Mouse (Mus musculus) macrophage (primary cell): ENCODE data around the gene Actn1. TPM values are rescaled to one million over a fixed set of nuclear protein-coding genes. Genes with fewer than 3 reads are reported as not detected.
A peak's percentile ranks its signal among the peaks of the same experiment; 100 is the strongest.

Experiments
- H3K27ac ChIP-seq: fragments of 350-480 bp; formaldehyde crosslinking; 2 replicates; pipeline ENCODE4 v1.9.0; 2021
- H3K36me3 ChIP-seq: fragments of 350-480 bp; formaldehyde crosslinking; 2 replicates; pipeline ENCODE4 v1.9.0; 2021; ENCODE audit errors: inconsistent target
- H3K4me3 ChIP-seq: fragments of 350-480 bp; formaldehyde crosslinking; 2 replicates; pipeline ENCODE4 v1.9.0; 2021; ENCODE audit errors: inconsistent target
- H3K79me2 ChIP-seq: fragments of 350-480 bp; formaldehyde crosslinking; 2 replicates; pipeline ENCODE4 v1.9.0; 2021; ENCODE audit errors: inconsistent target
- whole genome bisulfite sequencing: methylation state at CpG from one replicate; pipeline ENCODE4 v1.1.7; 2026; ENCODE audit warnings: inconsistent platforms; ENCODE audit not compliant: missing documents; 5-methylcytosine and 5-hydroxymethylcytosine counted together
- polyA plus RNA-seq: library from polyadenylated mRNA; stranded (reverse); fragments of 250-400 nt; gene quantifications from 3 replicates; pipeline ENCODE4 v1.2.4, GENCODE M21; 2018; ENCODE audit warnings: inconsistent platforms

Actn1 gene
- polyA plus RNA-seq, 1 experiment from 2014 or later: 88.5 TPM

- WGBS: 90% methylated on average over 18 of the region's 19 CpGs
- H3K27ac ChIP-seq: no peak overlapping the region
- H3K79me2 ChIP-seq: peaks cover 17% of the 10 kb centered on the region; the same call in 1 of the 2 replicates
- peaks cover 7% of the 10 kb centered on the region for H3K36me3 ChIP-seq
- no peak overlapping the region for H3K4me3 ChIP-seq
Observed at GRCm38 (mm10) chr12:80208126-80208820, 51.9 kb downstream of the Actn1 start.

DNA sequence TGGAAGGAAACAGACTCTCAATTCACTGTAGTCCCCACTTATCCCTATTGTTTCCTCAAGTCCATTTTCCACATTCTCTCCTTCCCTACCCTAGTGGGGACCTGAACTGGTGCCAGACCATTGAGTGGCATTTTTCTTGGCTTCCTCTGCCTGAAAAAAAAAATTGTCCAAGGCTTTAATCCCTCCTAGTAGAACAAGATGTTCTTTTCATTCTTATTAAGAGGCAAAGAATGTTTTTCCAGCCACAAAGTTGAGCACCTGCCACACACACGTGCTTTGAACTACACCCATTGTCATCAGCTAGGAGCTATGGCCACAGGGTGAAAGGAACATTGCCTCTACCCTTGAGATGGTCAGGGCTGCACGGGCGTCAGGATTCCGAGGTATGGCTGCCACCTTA lies 56.9 kb downstream of the Actn1 start:
- peaks cover 7% of the 10 kb centered on the region for H3K36me3 ChIP-seq
- H3K27ac ChIP-seq: no peak overlapping the region
- H3K4me3 ChIP-seq: no peak overlapping the region
- no peaks in the 10 kb centered on the region for H3K79me2 ChIP-seq
- WGBS: 94% methylated on average over 4 of the region's 4 CpGs

- Histone ChIP-seq H3K79me2 (no peaks in the 10 kb centered on the region), H3K4me3 (no peak overlapping the region), H3K27ac (no peak overlapping the region), H3K36me3 (peaks cover 4% of the 10 kb centered on the region)
- 93% methylated on average over 2 of the region's 2 CpGs for WGBS
Observed at GRCm38 (mm10) chr12:80199738-80200137, 60.4 kb downstream of the Actn1 start.

GRCm38 (mm10) chr12:80198487-80198886 lies 61.7 kb downstream of the Actn1 start:
- Histone ChIP-seq H3K79me2 (no peaks in the 10 kb centered on the region), H3K27ac (no peak overlapping the region), H3K4me3 (no peak overlapping the region), H3K36me3 (peaks cover under 1% of the 10 kb centered on the region; the same call in 1 of the 2 replicates)
- WGBS: 22% methylated on average over 3 of the region's 3 CpGs

- Histone ChIP-seq H3K36me3 (peaks cover 11% of the 10 kb centered on the region; the same call in 1 of the 2 replicates), H3K79me2 (no peaks in the 10 kb centered on the region), H3K4me3 (no peak overlapping the region), H3K27ac (no peak overlapping the region)
- 61% methylated on average over 8 of the region's 10 CpGs for WGBS
Observed at GRCm38 (mm10) chr12:80197343-80197742, 62.8 kb downstream of the Actn1 start.

DNA sequence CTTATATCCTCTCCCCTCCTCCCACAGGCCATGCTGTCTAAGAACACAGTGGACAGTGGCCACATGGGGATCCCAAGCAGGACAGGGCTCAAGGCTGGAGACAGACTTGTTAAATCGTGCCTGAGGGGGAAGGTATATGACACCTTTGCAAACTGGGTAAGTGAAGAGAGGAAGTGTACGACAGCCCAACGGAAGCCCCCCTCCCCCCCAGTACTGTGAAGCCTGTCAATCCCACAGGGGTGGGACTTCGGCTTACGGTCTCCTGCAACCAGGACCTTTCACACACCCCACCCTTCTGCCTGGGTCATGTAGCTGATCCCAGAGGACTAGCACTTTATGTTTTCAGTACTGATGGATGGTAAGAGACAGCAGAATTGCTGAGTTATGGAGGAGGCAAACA lies 68.4 kb downstream of the Actn1 start:
- 45% methylated on average over 5 of the region's 5 CpGs for WGBS

DNA sequence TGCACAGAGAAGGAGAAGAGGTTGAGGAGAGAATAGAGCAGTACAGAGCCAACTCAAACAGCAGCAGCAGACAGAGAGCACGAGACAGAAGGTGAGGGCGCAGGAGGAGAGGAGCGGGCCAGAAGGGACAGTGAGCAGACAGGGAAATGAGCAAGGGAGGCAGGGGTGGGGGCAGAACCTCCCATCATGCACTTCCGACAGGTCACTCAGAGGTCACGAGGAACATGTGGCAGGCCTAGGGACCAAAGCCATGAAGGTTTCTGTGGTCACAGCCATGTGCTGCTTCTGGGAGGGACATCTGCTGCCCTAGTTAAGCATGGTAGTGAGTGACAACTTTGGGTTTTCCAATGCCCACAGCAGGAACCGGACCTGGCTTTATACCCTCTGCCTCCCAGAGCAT lies 68.8 kb downstream of the Actn1 start:
- H3K27ac ChIP-seq: no peak overlapping the region
- WGBS: 87% methylated on average over 6 of the region's 6 CpGs
- H3K36me3 ChIP-seq: peaks cover 46% of the 10 kb centered on the region; the same call in 1 of the 2 replicates
- H3K4me3 ChIP-seq: no peak overlapping the region
- H3K79me2 ChIP-seq: no peaks in the 10 kb centered on the region

More for the DNA sequence above, 68.4 kb downstream of the Actn1 start:
- Histone ChIP-seq H3K36me3 (peaks cover 41% of the 10 kb centered on the region; the same call in 1 of the 2 replicates), H3K79me2 (no peaks in the 10 kb centered on the region), H3K27ac (no peak overlapping the region), H3K4me3 (no peak overlapping the region)

DNA sequence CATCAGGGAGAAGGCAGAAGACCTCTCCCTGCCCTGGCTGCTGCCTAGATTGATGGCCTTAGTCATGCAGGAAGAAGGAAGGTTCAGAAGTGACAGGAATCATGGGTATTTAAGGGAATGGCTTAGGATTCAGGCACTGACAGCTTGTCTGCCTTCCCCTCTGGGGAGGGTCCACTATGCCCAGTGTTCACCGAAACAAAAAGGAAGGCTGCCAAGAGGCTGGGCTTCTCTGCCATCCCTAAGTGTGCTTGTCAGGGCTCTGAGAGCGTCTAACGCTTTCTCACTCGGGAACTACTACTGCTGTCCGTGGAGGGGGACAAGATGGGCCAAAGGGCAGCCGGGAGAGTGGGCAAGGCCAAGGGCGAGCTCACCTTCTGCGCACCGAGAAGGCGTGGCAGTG lies 69.3 kb downstream of the Actn1 start:
- no peaks in the 10 kb centered on the region for H3K79me2 ChIP-seq
- 93% methylated on average over 10 of the region's 10 CpGs for WGBS
- H3K27ac ChIP-seq: no peak overlapping the region
- peaks cover 50% of the 10 kb centered on the region; the same call in 1 of the 2 replicates for H3K36me3 ChIP-seq
- H3K4me3 ChIP-seq: no peak overlapping the region

DNA sequence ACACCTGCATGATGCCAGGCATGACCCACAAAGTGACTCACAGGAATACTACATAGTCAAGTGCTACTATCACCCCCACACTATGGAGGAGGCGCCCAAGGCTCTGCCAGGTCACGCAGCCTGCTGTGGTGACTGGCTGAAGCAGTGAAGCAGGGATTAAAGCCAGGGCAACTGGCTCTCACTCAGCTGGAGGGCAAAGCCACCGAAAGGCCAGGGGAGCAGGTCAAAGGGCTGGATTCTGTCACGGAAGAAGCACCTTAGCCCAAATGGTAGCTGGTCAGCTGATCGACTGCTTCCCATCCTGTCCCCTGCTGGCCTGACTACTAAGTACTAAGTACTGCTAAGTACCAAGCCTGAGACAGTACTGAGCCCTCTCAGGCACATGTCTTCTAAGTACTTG lies 76.1 kb downstream of the Actn1 start:
- 98% methylated on average over 5 of the region's 5 CpGs for WGBS
- H3K36me3 ChIP-seq: peaks cover 56% of the 10 kb centered on the region
- no peak overlapping the region for H3K4me3 ChIP-seq
- no peak overlapping the region for H3K27ac ChIP-seq
- no peaks in the 10 kb centered on the region for H3K79me2 ChIP-seq

DNA sequence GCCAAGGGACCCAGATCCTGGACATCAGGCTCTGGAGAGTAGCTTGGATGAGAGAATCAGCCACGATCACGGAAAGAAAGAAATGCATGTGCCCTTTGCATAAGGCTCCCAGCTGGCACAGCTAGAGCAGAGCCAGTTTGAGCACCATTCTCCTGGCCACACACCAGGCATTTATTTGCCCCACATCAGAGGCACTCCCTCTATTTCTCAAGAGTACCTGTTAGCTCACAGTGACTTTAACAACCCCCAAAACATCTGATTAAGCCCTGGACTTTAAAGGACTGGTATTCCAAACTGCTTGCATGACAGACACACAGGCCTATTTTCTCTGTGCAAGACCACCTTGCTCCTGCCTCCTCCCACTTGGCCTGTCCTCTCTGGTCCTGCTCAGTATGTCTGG lies 78.3 kb downstream of the Actn1 start:
- peaks cover 51% of the 10 kb centered on the region for H3K36me3 ChIP-seq
- H3K27ac ChIP-seq: no peak overlapping the region
- no peak overlapping the region for H3K4me3 ChIP-seq
- no peaks in the 10 kb centered on the region for H3K79me2 ChIP-seq
- WGBS: 100% methylated on average over 2 of the region's 2 CpGs

DNA sequence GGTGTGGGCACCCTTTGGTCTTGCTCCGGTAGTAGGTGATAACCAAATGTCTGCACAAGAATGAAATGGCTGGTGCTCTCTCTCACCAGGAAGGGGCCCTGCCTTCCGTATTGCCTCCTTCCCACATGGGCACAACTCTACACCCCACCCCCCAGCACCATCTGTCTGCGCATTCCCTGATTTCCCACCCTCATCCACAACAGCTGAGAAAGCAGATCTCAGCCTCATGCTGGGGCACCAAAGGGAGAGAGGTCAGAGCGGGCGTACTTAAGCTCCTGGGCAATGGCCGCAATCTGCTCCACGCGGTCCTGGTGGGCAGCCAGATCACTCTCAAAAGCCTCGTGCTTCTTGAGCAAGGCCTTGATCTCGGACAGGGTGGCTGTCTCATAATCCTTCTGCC lies 82.1 kb downstream of the Actn1 start:
- WGBS: 95% methylated on average over 10 of the region's 10 CpGs
- no peaks in the 10 kb centered on the region for H3K79me2 ChIP-seq
- H3K4me3 ChIP-seq: no peak overlapping the region
- H3K27ac ChIP-seq: no peak overlapping the region
- H3K36me3 ChIP-seq: peaks cover 58% of the 10 kb centered on the region

- Histone ChIP-seq H3K79me2 (no peaks in the 10 kb centered on the region), H3K4me3 (peak overlapping the region; percentile 45; the same call in 1 of the 2 replicates), H3K27ac (no peak overlapping the region), H3K36me3 (peaks cover 17% of the 10 kb centered on the region; the same call in 1 of the 2 replicates)
- WGBS: 70% methylated on average over 12 of the region's 12 CpGs
Observed at GRCm38 (mm10) chr12:80168736-80169135, 91.4 kb downstream of the Actn1 start.

DNA sequence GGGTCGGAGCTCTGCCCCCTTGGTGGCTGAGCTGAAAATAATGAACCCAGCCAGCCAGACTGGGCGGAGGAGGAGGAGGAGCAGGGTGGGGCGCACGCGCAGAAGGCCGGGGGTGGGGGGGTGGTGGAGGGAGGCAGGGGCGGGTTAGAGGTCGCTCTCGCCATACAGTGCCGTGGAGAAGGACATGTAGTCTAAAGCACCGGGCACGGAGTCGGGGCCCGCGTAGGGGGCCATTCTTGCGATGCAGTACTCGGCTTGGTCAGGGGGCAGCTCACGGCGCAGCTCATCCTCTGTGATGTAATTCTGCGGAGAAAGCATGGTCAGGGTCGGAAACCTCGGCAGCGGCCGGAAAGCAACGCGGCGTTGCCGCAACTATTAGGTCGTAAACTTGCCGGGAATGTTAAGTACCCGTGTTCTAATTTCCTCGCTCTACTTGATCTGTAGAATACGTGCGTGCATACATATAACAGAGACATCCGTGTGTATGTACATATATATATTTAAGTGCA lies 91.9 kb downstream of the Actn1 start:
- peak overlapping the region; percentile 27; the same call in 1 of the 2 replicates for H3K27ac ChIP-seq
- H3K79me2 ChIP-seq: no peaks in the 10 kb centered on the region
- peak overlapping the region; percentile 45 for H3K4me3 ChIP-seq
- peaks cover 13% of the 10 kb centered on the region; the same call in 1 of the 2 replicates for H3K36me3 ChIP-seq
- WGBS: 26% methylated on average over 32 of the region's 35 CpGs

DNA sequence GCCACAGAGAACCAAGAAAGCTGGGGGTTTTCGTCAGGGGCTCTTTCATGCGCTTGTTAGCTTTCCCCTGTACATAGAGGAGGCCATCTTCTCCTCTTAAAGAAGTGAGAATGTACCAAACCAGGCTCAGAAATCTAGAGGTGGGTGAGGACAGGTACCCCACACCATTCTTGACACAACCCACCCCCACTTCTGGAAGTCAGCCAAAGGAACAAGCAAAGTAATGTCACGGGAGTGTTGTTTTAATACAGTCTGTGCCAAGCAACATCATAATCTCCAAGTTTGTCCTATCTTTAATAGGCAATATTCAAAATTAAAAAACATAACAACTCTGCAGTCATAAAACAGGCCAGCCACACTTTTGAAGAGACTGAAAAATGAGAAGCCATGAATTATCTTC lies 92.8 kb downstream of the Actn1 start:
- no peak overlapping the region for H3K4me3 ChIP-seq
- H3K79me2 ChIP-seq: no peaks in the 10 kb centered on the region
- peaks cover 9% of the 10 kb centered on the region; the same call in 1 of the 2 replicates for H3K36me3 ChIP-seq
- 97% methylated on average over 3 of the region's 3 CpGs for WGBS
- H3K27ac ChIP-seq: no peak overlapping the region

GRCm38 (mm10) chr12:80166651-80167050 lies 93.5 kb downstream of the Actn1 start:
- Histone ChIP-seq H3K27ac (no peak overlapping the region), H3K79me2 (no peaks in the 10 kb centered on the region), H3K4me3 (no peak overlapping the region), H3K36me3 (peaks cover 9% of the 10 kb centered on the region; the same call in 1 of the 2 replicates)
- 97% methylated on average over 4 of the region's 4 CpGs for WGBS
